Mouse (Mus musculus) forebrain, embryonic 14.5 days (tissue): ENCODE measurements around the gene Atxn7l1. TPM values are rescaled to one million over a fixed set of nuclear protein-coding genes. Genes with fewer than 3 reads are reported as not detected.

Experiments
- ATAC-seq: fragments of 200-750 bp; cut with Nextera tagmentation; 2 replicates; pipeline ENCODE4 v1.8.0; 2017; ENCODE audit warnings: mild to moderate bottlenecking, moderate library complexity
- DNase-seq: peaks from one replicate; pipeline ENCODE4 v3.0.0-alpha.2; 2015; ENCODE audit warnings: low spot score
- H3K27ac ChIP-seq: fragments of 300-500 bp; sonication (generic); 2 replicates; pipeline ENCODE4 v1.5.1; 2014; ENCODE audit warnings: low read depth, mild to moderate bottlenecking, control low read depth, low read length, moderate library complexity
- H3K27me3 ChIP-seq: fragments of 300-500 bp; sonication (generic); replicated peaks from 2 replicates; pipeline ENCODE4 v1.6.1; 2014; ENCODE audit warnings: low read length, control low read depth, mixed read lengths; ENCODE audit not compliant: control insufficient read depth, insufficient read depth
- H3K36me3 ChIP-seq: fragments of 300-500 bp; sonication (generic); 2 replicates; pipeline ENCODE4 v1.6.1; 2014; ENCODE audit warnings: low read length, control low read depth; ENCODE audit not compliant: control insufficient read depth, insufficient read depth
- H3K4me1 ChIP-seq: fragments of 300-500 bp; sonication (generic); 2 replicates; pipeline ENCODE4 v1.6.1; 2014; ENCODE audit warnings: antibody characterized with exemption, low read length, control low read depth; ENCODE audit not compliant: control insufficient read depth, insufficient read depth
- H3K4me2 ChIP-seq: fragments of 300-500 bp; sonication (generic); 2 replicates; pipeline ENCODE4 v1.6.1; 2014; ENCODE audit warnings: mild to moderate bottlenecking, control low read depth, low read length
- H3K4me3 ChIP-seq: fragments of 300-500 bp; sonication (generic); 2 replicates; pipeline ENCODE4 v1.5.1; 2014; ENCODE audit warnings: low read depth, low read length, control low read depth
- H3K9ac ChIP-seq: fragments of 300-500 bp; sonication (generic); 2 replicates; pipeline ENCODE4 v1.6.1; 2014; ENCODE audit warnings: mild to moderate bottlenecking, low read length, control low read depth, moderate library complexity
- H3K9me3 ChIP-seq: fragments of 300-500 bp; sonication (generic); replicated peaks from 2 replicates; pipeline ENCODE4 v1.6.1; 2016; ENCODE audit warnings: low read length, control low read depth, mixed read lengths; ENCODE audit not compliant: control insufficient read depth
- WGBS: fragments of 180-500 bp; shearing (Covaris S2); extraction: QIAGEN DNeasy Blood & Tissue Kit; methylation state at CpG from one replicate; pipeline ENCODE4 v1.1.7; 2014; 5-methylcytosine and 5-hydroxymethylcytosine counted together
- polyA plus RNA-seq: library from polyadenylated mRNA; unstranded; fragments of >200 nt; fragmentation: Nextera tagmentation; extraction: Ambion mirVana; gene quantifications from 2 replicates; pipeline ENCODE4 v1.2.1, GENCODE M21; 2014

Gene Atxn7l1
- polyA plus RNA-seq, 1 experiment from 2014 or later, result 18.1 TPM

- Histone ChIP-seq H3K4me1 (peaks cover 8% of the 10 kb centered on the region), H3K9me3 (no peaks in the 10 kb centered on the region), H3K4me2 (no peak overlapping the region), H3K27ac (no peak overlapping the region), H3K36me3 (no peaks in the 10 kb centered on the region), H3K9ac (no peak overlapping the region), H3K4me3 (no peak overlapping the region), H3K27me3 (no peaks in the 10 kb centered on the region)
- 82% methylated on average over 2 of the region's 2 CpGs for WGBS
- no peak for ATAC-seq
- DNase-seq, result no peak
Measured at GRCm38 (mm10) chr12:33288746-33289145, 141.3 kb downstream of the Atxn7l1 start.

GRCm38 (mm10) chr12:33302070-33302469 lies 154.6 kb downstream of the Atxn7l1 start:
- H3K9ac ChIP-seq, result peak overlapping the region; percentile 35
- H3K4me3 ChIP-seq, result peak overlapping the region; percentile 36
- peak overlapping the region; percentile 89 for H3K4me2 ChIP-seq
- WGBS, result 0% methylated on average over 14 of the region's 14 CpGs
- H3K27ac ChIP-seq, result no peak overlapping the region
- ATAC-seq (peak; percentile 89), DNase-seq (peak; percentile 86)
- H3K9me3 ChIP-seq, result no peaks in the 10 kb centered on the region
- 0 out of 2 replicates have a peak, but pooled peaks cover 3% of the 10 kb centered on the region for H3K27me3 ChIP-seq
- peaks cover 17% of the 10 kb centered on the region for H3K4me1 ChIP-seq
- H3K36me3 ChIP-seq, result no peaks in the 10 kb centered on the region

GRCm38 (mm10) chr12:33302523-33303383 lies 155.3 kb downstream of the Atxn7l1 start:
- Histone ChIP-seq H3K9ac (peak overlapping the region; percentile 43), H3K4me2 (peak overlapping the region; percentile 89), H3K4me3 (peak overlapping the region; percentile 36), H3K36me3 (no peaks in the 10 kb centered on the region), H3K27ac (no peak overlapping the region), H3K27me3 (0 out of 2 replicates have a peak, but pooled peaks cover 3% of the 10 kb centered on the region), H3K4me1 (peaks cover 17% of the 10 kb centered on the region), H3K9me3 (no peaks in the 10 kb centered on the region)
- peak; percentile 75 for ATAC-seq
- peak; percentile 62 for DNase-seq
- WGBS, result under 1% methylated on average over 29 of the region's 29 CpGs

- H3K9ac ChIP-seq, result no peak overlapping the region
- DNase-seq, result peak; percentile 32
Measured at GRCm38 (mm10) chr12:33303384-33303770, 155.9 kb downstream of the Atxn7l1 start.

GRCm38 (mm10) chr12:33305106-33305505 lies 157.6 kb downstream of the Atxn7l1 start:
- Histone ChIP-seq H3K27me3 (0 out of 2 replicates have a peak, but pooled peaks cover 2% of the 10 kb centered on the region), H3K9me3 (no peaks in the 10 kb centered on the region), H3K27ac (no peak overlapping the region), H3K4me1 (peaks cover 17% of the 10 kb centered on the region), H3K9ac (no peak overlapping the region), H3K36me3 (no peaks in the 10 kb centered on the region), H3K4me2 (no peak overlapping the region), H3K4me3 (no peak overlapping the region)
- ATAC-seq, result no peak
- DNase-seq, result no peak
- WGBS, result 94% methylated on average over 9 of the region's 9 CpGs

More at GRCm38 (mm10) chr12:33303384-33303770, 155.9 kb downstream of the Atxn7l1 start:
- H3K27ac ChIP-seq, result no peak overlapping the region
- peaks cover 17% of the 10 kb centered on the region for H3K4me1 ChIP-seq
- H3K4me3 ChIP-seq, result peak overlapping the region; percentile 36
- H3K9me3 ChIP-seq, result no peaks in the 10 kb centered on the region
- H3K36me3 ChIP-seq, result no peaks in the 10 kb centered on the region
- peak overlapping the region; percentile 89 for H3K4me2 ChIP-seq
- ATAC-seq, result peak; percentile 54; the same call in 1 of the 2 replicates
- H3K27me3 ChIP-seq, result 0 out of 2 replicates have a peak, but pooled peaks cover 3% of the 10 kb centered on the region
- WGBS, result 2% methylated on average over 9 of the region's 9 CpGs

- ATAC-seq, result no peak
- no peak overlapping the region for H3K27ac ChIP-seq
- no peaks in the 10 kb centered on the region for H3K36me3 ChIP-seq
Measured at GRCm38 (mm10) chr12:33306476-33306875, 159.0 kb downstream of the Atxn7l1 start.

GRCm38 (mm10) chr12:33308668-33309067 lies 161.2 kb downstream of the Atxn7l1 start:
- 94% methylated on average over 7 of the region's 7 CpGs for WGBS
- H3K27ac ChIP-seq, result no peak overlapping the region
- ATAC-seq, result no peak
- no peak for DNase-seq
- no peaks in the 10 kb centered on the region for H3K9me3 ChIP-seq
- no peak overlapping the region for H3K9ac ChIP-seq
- H3K4me1 ChIP-seq, result peaks cover 7% of the 10 kb centered on the region; the same call in 1 of the 2 replicates
- no peaks in the 10 kb centered on the region for H3K27me3 ChIP-seq
- no peak overlapping the region for H3K4me2 ChIP-seq
- no peak overlapping the region for H3K4me3 ChIP-seq
- H3K36me3 ChIP-seq, result no peaks in the 10 kb centered on the region

More at GRCm38 (mm10) chr12:33306476-33306875, 159.0 kb downstream of the Atxn7l1 start:
- no peak overlapping the region for H3K9ac ChIP-seq
- no peak overlapping the region for H3K4me2 ChIP-seq
- peaks cover 19% of the 10 kb centered on the region for H3K4me1 ChIP-seq
- H3K27me3 ChIP-seq, result no peaks in the 10 kb centered on the region
- H3K9me3 ChIP-seq, result no peaks in the 10 kb centered on the region
- H3K4me3 ChIP-seq, result no peak overlapping the region
- WGBS, result 70% methylated on average over 4 of the region's 5 CpGs
- DNase-seq, result no peak

- H3K4me2 ChIP-seq, result peak overlapping the region; percentile 6; the same call in 1 of the 2 replicates
- H3K36me3 ChIP-seq, result no peaks in the 10 kb centered on the region
- ATAC-seq (peak; percentile 78), DNase-seq (peak; percentile 76)
- no peak overlapping the region for H3K4me3 ChIP-seq
- peaks cover 9% of the 10 kb centered on the region; the same call in 1 of the 2 replicates for H3K4me1 ChIP-seq
- WGBS, result 35% methylated on average over 14 of the region's 14 CpGs
- H3K27ac ChIP-seq, result no peak overlapping the region; the same call in 1 of the 2 replicates
- no peaks in the 10 kb centered on the region for H3K27me3 ChIP-seq
- no peak overlapping the region for H3K9ac ChIP-seq
- H3K9me3 ChIP-seq, result no peaks in the 10 kb centered on the region
Measured at GRCm38 (mm10) chr12:33313828-33314671, 166.6 kb downstream of the Atxn7l1 start.
